In genomic region chr2:165351828-165352513, GRCm38 (mm10) we compare ENCODE assay signal across 10 mouse cellular contexts. TPM values are rescaled to one million over a fixed set of nuclear protein-coding genes. Genes with fewer than 3 reads are reported as not detected.
"Had no signal": no experiment of that assay in that cellular context is flagged by ENCODE, and none has a peak within 500 bp of the region (broad histone marks: within the 10 kb centered on the region; RNA-seq: fewer than 3 reads in every experiment).

No protein-coding gene starts in this region.

- DNase-seq: kidney, adult 8-10 months; kidney, postnatal 25 days; lung, embryonic 14.5 days; lung, postnatal 10 days; lung, postnatal 4 days; midbrain, embryonic 14.5 days; thymus, adult 2 months; thymus, postnatal 25 days had no signal

RNA-seq across cellular contexts. Expression of gene Zfp663, which starts 16.6 kb away (rescaled TPM):
- total RNA-seq: megakaryocyte, adult 5-6 weeks; neutrophil, adult 5-6 weeks had no signal

RNA-seq across cellular contexts. Expression of gene Zfp334, which starts 36.1 kb away (rescaled TPM):
- total RNA-seq: megakaryocyte, adult 5-6 weeks; neutrophil, adult 5-6 weeks had no signal

RNA-seq across cellular contexts. Expression of gene Ocstamp, which starts 48.2 kb away (rescaled TPM):
- total RNA-seq: neutrophil, adult 5-6 weeks had no signal
